Mouse (Mus musculus) layer of hippocampus, adult 8-10 months (tissue): ENCODE measurements at regions not wholly inside any gene's neighbourhood (a gene's known extent, or its start where the extent isn't known, plus 50 kb on each side); places are given as distances from the start of the nearest gene placed in this dataset.

Experiments
- DNase-seq, 2 experiments: peaks; one replicate each; pipeline ENCODE4 v3.0.0; 2022; ENCODE audit warnings: low spot score in 2 of 2

- no peak for DNase-seq
Measured at GRCm38 (mm10) chr2:50942741-50943140, 206.2 kb downstream of the Rnd3 start.

GRCm38 (mm10) chr2:50932936-50933335, 216.0 kb downstream of the Rnd3 start:
- DNase-seq: no peak

DNA sequence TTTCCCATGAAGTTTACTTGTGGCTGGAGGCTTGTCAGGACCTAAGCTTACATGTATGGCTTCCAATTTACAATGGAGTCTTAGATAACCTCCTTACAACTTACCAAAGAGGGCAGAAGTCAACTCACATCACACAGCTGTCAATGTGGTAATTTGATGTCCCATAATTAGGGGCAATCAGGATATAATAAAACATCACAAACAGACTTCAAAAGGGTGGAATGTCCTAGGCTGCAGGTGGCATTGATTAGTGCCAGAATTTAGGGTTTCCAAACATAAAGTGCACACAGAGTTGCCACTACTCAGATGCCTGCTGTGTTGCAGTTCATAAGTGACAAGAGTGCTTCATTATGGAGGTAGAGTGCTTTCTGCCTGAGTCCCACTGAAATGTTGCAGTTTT, 227.9 kb downstream of the Rnd3 start:
- DNase-seq: no peak

DNA sequence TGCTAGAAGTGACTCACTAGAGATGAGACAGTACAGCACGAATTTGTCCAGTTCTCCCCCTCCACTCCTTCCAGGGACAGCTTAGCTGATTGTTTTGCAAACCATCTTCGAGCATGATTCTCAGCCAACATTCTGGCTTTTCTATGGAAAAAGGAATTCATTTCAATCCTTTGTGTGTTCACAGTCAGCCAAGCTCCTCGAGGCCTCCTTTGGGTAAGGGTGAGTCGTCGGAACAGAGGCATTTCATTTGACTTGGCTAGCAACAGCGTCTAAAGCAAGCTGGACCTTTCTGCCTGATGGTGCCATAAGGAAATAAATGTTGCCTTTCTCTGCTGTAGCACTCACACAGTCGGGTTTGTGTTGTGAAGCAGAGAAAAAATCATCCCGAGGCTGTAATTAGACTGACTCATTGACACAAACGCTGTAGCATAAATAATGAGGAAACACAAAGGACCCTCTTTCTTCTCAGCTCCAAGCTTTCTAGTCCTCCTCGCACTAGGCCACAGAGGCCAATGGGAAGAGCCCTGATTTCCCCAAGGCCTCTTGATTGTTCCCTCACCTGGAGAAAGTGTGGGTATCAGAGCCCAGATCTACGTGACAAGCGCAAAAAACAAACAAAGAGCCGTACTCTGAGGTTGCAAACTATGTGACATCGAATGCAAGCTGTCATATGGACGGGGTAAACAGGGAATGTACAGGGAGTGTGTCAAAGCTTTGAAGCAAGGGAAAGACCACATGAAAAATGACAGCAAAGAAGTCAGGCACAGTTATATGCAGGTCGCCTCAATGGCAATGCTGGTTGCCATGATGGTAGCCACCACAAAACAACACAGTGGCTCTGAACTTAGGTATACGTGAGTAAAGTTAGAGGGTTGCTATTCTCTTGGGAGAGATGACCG, 232.3 kb downstream of the Rnd3 start:
- DNase-seq: peak in 1 of 2 experiments; percentile 14

DNA sequence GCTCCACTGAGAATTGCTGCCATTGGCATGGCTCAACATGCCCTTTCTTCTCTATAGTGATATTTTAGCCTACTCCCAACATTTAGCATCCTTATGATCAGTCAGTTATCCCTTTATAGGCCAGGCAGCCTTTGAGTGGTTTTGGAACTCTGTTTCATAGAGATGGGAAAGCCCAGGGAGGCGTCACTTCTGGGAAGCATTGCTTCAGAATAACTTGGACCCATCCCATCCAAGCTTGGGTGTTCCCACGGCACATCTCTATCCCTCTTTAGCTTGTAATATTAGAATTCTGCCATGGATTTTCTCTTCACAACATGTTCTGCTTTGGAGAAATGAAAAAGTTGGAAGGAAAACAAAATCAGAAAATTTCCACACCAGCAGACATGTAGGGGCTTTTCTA, 233.8 kb downstream of the Rnd3 start:
- no peak for DNase-seq

- no peak for DNase-seq
Measured at GRCm38 (mm10) chr2:50914176-50914575, 234.7 kb downstream of the Rnd3 start.

DNA sequence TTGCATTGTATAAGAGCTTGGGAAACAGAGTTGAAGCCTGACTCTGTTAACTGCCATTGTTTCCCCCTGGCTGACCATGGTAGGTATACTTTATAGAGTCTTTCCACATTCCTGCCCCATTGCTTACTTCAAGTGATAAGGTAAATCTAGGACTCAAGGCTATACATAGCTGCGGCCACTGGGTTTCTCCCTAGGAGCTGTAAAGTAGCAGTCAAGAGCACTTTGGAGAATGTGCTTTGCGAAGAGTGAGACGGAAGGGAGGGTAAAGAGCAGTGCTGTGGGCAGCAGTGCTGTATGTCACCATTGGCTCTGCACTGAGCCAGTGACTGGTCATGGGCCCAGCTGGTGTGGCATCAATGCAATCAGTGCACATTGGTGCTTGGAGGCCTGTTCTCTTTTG, 240.1 kb downstream of the Rnd3 start:
- no peak for DNase-seq

- DNase-seq: no peak
Measured at GRCm38 (mm10) chr2:50902701-50903100, 246.2 kb downstream of the Rnd3 start.

DNA sequence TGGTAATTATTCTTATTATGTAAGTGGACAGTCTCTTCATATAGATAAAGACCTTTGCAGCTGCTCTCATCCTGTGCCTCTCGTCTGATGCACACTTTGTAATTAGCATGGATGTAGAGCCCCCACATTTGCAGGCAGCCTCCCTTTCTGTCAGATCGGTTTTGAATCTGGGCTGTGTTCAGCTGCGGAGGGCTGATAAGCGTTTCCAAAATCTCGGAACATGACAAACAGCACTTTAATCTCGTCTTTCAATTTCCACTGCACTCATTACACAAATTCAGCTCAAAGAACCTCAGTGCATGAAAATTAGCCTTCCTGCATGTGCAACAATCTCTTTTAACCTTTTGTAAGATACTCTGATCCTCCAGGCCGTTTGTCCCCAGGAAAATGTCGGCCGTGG, 246.7 kb downstream of the Rnd3 start:
- no peak for DNase-seq

GRCm38 (mm10) chr2:50888992-50889391, 259.9 kb downstream of the Rnd3 start:
- DNase-seq: no peak

GRCm38 (mm10) chr2:50887954-50888353, 261.0 kb downstream of the Rnd3 start:
- DNase-seq: no peak

GRCm38 (mm10) chr2:50885924-50886315, 263.0 kb downstream of the Rnd3 start:
- no peak for DNase-seq

DNA sequence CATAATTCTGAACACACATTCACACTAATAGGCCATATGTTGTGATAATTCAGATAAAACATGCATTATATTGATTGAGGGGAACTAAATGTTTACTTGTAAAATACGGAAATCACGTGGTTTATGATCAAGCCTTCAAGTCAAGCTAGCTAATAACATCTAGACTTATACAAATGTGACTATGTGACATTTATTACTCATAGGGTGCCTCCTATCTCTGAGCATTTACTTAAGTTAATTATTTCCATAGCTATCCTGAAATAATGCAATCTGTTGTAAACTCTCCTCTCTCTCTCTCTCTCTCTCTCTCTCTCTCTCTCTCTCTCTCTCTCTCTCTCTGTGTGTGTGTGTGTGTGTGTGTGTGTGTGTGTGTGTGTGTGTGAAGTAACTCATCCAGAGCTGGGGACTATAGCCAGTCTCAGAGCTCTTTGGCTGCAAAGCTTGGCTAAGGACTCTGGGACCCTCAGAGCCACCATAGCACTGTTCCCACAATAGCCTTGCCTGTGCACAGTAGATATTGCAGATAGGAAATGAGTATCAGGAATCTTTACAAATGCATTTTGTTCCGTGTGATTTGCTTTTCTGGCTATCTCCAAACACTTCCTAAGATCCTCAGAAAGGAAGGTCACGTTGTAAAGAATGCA, 263.5 kb downstream of the Rnd3 start:
- DNase-seq: no peak

DNA sequence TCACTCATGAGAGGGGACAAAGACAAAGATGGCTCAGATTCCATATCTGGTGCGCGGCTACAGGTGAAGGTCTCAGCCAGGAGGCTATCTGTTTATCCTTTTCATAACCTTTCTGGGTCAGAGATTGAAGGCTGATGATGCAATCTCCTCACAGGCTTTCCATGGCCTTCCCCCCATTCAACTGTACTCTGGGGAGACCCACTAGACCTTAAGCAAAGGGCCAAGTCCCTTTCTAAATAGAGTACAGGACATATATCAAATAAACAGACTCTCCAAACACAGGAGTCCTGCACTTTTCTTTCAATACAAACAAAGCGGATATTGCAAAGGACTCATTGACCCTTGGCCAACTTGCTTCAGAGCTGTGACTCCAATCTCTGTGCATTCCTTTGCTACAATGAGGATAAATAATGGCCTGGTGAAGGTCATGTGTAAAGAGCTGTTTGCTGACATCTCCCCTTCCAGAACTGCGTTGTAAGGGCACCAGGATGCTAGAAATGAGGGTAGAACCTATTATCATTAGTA, 267.3 kb downstream of the Rnd3 start:
- DNase-seq: no peak

DNA sequence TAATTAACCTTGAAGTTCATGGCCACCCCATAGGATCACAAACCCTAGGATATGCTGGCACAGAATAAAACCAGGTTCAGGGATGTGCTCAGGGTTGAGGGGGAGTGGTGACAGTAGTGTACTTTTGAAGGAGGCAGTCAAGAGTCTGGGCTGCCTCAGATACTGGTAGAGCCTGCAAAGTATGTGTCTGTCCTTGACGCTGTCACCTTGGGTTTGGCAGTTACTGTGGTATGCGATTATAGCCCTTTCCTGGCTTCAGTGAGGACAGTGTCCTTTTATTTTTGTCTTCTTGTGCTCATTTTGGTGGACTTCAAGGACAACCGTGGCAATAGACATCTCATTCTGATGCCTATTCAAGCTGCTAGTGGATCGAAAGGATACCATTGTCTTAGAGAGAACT, 268.1 kb downstream of the Rnd3 start:
- DNase-seq: no peak

DNA sequence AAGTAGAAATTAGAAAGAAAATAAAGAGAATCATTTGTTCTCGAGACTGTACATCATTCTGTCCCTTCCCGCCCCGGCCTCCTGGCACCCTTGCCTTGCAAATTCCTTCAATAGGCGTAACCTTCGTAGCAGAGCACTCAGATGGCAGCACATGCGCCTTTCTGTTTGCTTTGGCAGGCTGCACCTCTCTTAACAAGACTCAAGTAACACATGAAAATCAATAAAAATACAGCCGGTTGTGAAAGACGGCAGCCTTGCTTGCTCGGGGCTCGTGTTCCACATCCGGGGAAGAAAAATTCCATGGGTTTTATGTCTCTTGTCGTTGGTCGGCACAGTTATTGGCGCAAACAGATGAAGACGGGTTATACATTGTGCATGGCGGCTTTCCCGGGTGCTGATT, 271.2 kb downstream of the Rnd3 start:
- DNase-seq: no peak

DNA sequence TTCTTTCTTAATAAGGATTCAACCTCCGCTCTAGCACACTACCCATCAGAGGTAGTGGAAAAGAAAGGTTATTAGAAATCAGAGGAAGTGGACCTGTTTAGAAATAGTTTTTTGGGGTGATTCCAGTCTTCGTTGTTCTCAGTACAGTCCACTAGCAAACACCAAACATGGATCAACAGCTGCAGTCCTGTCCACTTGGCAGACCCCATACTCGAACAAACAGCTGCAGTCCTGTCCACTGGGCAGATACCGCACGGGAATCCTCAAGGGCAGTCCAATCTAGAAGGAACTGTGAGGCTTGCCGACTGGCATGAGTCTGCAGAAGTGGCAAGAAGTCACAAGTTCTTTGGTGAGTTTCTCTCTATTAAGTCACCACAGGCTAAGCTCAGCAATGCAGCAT, 273.8 kb downstream of the Rnd3 start:
- no peak for DNase-seq

DNA sequence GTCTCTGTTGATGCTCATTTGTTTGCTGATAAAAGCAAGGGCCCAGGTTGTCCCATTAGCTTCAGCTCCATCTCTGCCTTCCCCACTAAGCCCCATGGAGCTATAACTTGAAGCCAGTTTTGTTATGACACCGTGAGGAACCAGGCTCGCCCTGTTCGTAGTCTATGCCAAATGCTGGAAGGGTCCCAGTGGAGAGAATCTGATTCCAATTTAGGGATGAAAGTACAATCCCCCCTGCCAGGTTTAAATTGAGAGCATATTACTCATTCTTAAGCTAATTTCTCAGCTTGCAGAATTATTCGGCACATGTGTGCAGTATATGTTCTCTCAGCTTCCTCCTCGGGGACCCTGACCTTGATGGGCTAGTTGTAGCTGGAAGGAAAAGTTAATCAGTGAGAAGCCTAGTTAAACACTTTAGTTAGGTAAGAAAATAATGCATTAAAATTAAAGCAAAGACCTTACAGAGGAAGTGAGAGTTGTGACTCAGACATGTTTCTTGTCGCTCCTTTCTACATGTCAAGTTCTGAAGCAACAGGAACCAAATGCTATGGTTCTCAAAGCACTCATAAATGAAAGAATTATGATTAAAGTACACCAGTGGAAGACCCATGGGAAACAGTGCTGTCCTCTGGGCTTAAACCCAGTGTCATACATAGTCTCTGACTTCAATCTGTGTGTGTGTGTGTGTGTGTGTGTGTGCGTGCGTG, 295.2 kb downstream of the Rnd3 start:
- DNase-seq: no peak

GRCm38 (mm10) chr2:50852413-50852919, 296.4 kb downstream of the Rnd3 start:
- no peak for DNase-seq

DNA sequence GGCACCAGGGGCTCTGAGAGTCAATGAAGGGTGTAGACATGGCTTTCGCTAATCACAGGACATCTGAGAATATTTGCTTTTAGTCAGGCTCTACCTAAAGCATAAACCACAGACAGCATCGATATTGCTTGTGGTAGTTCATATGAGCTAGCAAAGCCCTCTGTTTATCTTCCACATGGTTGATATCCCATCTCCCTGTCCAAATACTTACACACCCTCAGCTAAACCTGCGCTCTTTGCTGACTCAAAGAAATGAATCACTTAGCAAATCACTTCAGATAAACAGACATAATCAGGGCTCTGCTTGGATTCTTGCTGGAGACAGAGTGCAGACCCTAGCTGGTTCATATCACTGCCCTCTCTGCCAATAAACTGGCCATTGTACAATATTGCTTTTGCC, 298.8 kb downstream of the Rnd3 start:
- no peak for DNase-seq

DNA sequence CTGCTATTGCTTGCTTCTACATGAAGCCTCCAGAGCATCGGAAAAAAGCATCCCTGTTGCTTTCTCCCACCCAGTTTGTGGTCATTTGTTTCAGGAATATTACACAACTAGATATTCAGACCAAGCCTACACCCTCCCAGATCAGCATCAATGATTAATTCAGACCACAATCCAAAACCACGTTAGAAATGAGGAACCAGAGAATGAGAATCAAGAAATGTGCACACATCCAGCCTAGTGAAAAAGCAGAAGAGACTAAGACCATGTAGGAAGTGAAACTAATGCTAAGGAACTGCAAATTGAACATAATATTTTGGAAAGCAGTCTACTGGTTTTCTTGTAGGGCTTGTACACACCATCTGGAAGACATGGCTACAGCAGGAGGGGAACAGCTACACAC, 307.0 kb downstream of the Rnd3 start:
- no peak for DNase-seq
